Mouse (Mus musculus): ENCODE results near the gene Tmem53.

- no peak for TF ChIP-seq CTCF (IDR thresholded peaks at IDR 0.05; ENCODE audit: low read depth, low read length)
- TF ChIP-seq POLR2A (IDR thresholded peaks at IDR 0.05; ENCODE audit: borderline replicate concordance, low read depth, low read length): no peak
Observed at GRCm38 (mm10) chr4:117288277-117288926, 36.7 kb downstream of the Tmem53 start.

All from bone marrow macrophage, adult 2 months (primary cell).